Mouse (Mus musculus) lung, embryonic 16.5 days (tissue): ENCODE measurements around the gene Emsy. TPM values are rescaled to one million over a fixed set of nuclear protein-coding genes. Genes with fewer than 3 reads are reported as not detected.

ENCODE experiments used
- ATAC-seq: fragments of 200-750 bp; cut with Nextera tagmentation; 2 replicates; pipeline ENCODE4 v1.8.0; 2017; ENCODE audit warnings: low read depth, mild to moderate bottlenecking, moderate library complexity
- H3K27ac ChIP-seq: fragments of 300-500 bp; sonication (generic); 2 replicates; pipeline ENCODE4 v1.5.1; 2014; ENCODE audit warnings: mild to moderate bottlenecking, control low read depth, low read length
- H3K27me3 ChIP-seq: fragments of 300-500 bp; sonication (generic); 2 replicates; pipeline ENCODE4 v1.6.1; 2014; ENCODE audit warnings: low read depth, low read length, mixed read lengths; ENCODE audit not compliant: control insufficient read depth, insufficient read depth
- H3K36me3 ChIP-seq: fragments of 300-500 bp; sonication (generic); 2 replicates; pipeline ENCODE4 v1.6.1; 2014; ENCODE audit warnings: low read length; ENCODE audit not compliant: control insufficient read depth, insufficient read depth
- H3K4me1 ChIP-seq: fragments of 300-500 bp; sonication (generic); replicated peaks from 2 replicates; pipeline ENCODE4 v1.6.1; 2014; ENCODE audit warnings: low read length, mixed read lengths; ENCODE audit not compliant: control insufficient read depth, insufficient read depth
- H3K4me2 ChIP-seq: fragments of 300-500 bp; sonication (generic); 2 replicates; pipeline ENCODE4 v1.6.1; 2014; ENCODE audit warnings: low read depth, low read length, control low read depth
- H3K4me3 ChIP-seq: fragments of 300-500 bp; sonication (generic); 2 replicates; pipeline ENCODE4 v1.5.1; 2014; ENCODE audit warnings: mild to moderate bottlenecking, low read length, control low read depth
- H3K9ac ChIP-seq: fragments of 300-500 bp; sonication (generic); 2 replicates; pipeline ENCODE4 v1.6.1; 2014; ENCODE audit warnings: low read length, control low read depth
- H3K9me3 ChIP-seq: fragments of 300-500 bp; sonication (generic); 2 replicates; pipeline ENCODE4 v1.6.1; 2016; ENCODE audit warnings: low read length; ENCODE audit not compliant: control insufficient read depth
- WGBS: fragments of 180-500 bp; shearing (Covaris S2); extraction: QIAGEN DNeasy Blood & Tissue Kit; methylation state at CpG from one replicate; pipeline ENCODE4 v1.1.7; 2014; 5-methylcytosine and 5-hydroxymethylcytosine counted together
- polyA plus RNA-seq: library from polyadenylated mRNA; unstranded; fragments of >200 nt; fragmentation: Nextera tagmentation; extraction: Ambion mirVana; gene quantifications from 2 replicates; pipeline ENCODE4 v1.2.1, GENCODE M21; 2015

Emsy gene
- polyA plus RNA-seq, 1 experiment from 2014 or later, result 30.4 TPM

DNA sequence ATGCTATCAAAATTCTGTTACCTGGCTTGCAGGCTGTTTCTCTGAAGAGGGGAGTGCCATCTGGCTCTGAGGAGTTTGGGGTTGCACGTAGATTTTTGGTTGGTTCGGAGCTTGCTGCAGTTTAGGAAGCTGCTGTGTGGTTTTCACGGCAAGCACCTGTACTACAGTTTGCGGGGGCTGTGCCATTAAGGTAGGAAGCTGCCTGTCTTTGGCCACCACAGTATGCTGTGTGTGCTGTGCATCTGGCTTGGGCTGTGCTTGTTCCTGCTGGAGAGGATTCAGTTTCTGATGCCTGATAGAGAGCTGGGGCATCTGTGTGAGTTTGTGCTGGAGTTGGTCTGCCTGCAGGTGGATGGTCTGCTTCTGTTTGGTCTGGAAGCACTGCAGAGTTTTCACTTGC lies 61.9 kb downstream of the Emsy start:
- no peak overlapping the region for H3K4me2 ChIP-seq
- H3K27me3 ChIP-seq, result no peaks in the 10 kb centered on the region
- ATAC-seq, result no peak
- H3K9ac ChIP-seq, result no peak overlapping the region
- H3K9me3 ChIP-seq, result no peaks in the 10 kb centered on the region
- 90% methylated on average over 4 of the region's 4 CpGs for WGBS
- peaks cover 38% of the 10 kb centered on the region for H3K36me3 ChIP-seq
- no peak overlapping the region for H3K27ac ChIP-seq
- no peaks in the 10 kb centered on the region for H3K4me1 ChIP-seq
- no peak overlapping the region for H3K4me3 ChIP-seq

DNA sequence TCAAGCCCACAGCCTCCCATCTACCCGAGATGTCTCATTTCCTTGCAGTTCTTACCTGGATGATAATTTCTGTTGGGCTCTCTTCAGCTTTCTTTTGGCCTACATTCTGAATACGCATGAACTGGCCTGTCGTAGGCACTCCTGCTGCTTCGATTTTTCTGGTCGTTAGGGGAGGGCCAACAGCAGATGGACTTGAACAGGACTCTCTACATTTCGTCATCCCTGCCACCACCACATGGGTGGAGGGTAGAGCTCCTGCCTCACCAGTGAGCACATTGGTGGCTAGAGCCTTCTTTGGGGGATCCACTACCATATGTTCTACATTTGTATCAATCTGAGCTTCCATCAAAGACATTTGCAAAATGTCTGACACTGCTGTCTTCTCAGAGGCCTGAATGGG lies 63.3 kb downstream of the Emsy start:
- Histone ChIP-seq H3K4me3 (no peak overlapping the region), H3K9me3 (no peaks in the 10 kb centered on the region), H3K4me1 (no peaks in the 10 kb centered on the region), H3K4me2 (no peak overlapping the region), H3K27me3 (no peaks in the 10 kb centered on the region), H3K27ac (no peak overlapping the region), H3K9ac (no peak overlapping the region), H3K36me3 (peaks cover 30% of the 10 kb centered on the region)
- WGBS, result 77% methylated on average over 6 of the region's 6 CpGs
- ATAC-seq, result no peak

- no peak for ATAC-seq
- Histone ChIP-seq H3K27me3 (no peaks in the 10 kb centered on the region), H3K4me3 (no peak overlapping the region), H3K27ac (no peak overlapping the region), H3K9me3 (no peaks in the 10 kb centered on the region), H3K4me1 (no peaks in the 10 kb centered on the region), H3K9ac (no peak overlapping the region), H3K4me2 (no peak overlapping the region), H3K36me3 (peaks cover 16% of the 10 kb centered on the region)
- 61% methylated on average over 3 of the region's 3 CpGs for WGBS
Measured at GRCm38 (mm10) chr7:98589028-98589427, 67.6 kb downstream of the Emsy start.

- no peak for ATAC-seq
- Histone ChIP-seq H3K36me3 (peaks cover 5% of the 10 kb centered on the region; the same call in 1 of the 2 replicates), H3K27ac (no peak overlapping the region), H3K27me3 (no peaks in the 10 kb centered on the region), H3K4me2 (no peak overlapping the region), H3K9me3 (no peaks in the 10 kb centered on the region), H3K4me1 (no peaks in the 10 kb centered on the region), H3K4me3 (no peak overlapping the region), H3K9ac (no peak overlapping the region)
- WGBS, result 63% methylated on average over 3 of the region's 3 CpGs
Measured at GRCm38 (mm10) chr7:98586313-98586712, 70.3 kb downstream of the Emsy start.

- Histone ChIP-seq H3K9ac (no peak overlapping the region), H3K4me3 (no peak overlapping the region), H3K27me3 (no peaks in the 10 kb centered on the region), H3K27ac (no peak overlapping the region), H3K4me1 (no peaks in the 10 kb centered on the region), H3K36me3 (peaks cover 2% of the 10 kb centered on the region; the same call in 1 of the 2 replicates), H3K4me2 (no peak overlapping the region), H3K9me3 (no peaks in the 10 kb centered on the region)
- WGBS, result 69% methylated on average over 3 of the region's 3 CpGs
- ATAC-seq, result no peak
Measured at GRCm38 (mm10) chr7:98584555-98584954, 72.0 kb downstream of the Emsy start.

- H3K27me3 ChIP-seq, result no peaks in the 10 kb centered on the region
- no peak overlapping the region for H3K4me2 ChIP-seq
- no peak overlapping the region for H3K9ac ChIP-seq
- H3K27ac ChIP-seq, result no peak overlapping the region
- no peak overlapping the region for H3K4me3 ChIP-seq
- WGBS, result 66% methylated on average over 4 of the region's 4 CpGs
- H3K9me3 ChIP-seq, result no peaks in the 10 kb centered on the region
- no peaks in the 10 kb centered on the region for H3K4me1 ChIP-seq
- no peak for ATAC-seq
- no peaks in the 10 kb centered on the region for H3K36me3 ChIP-seq
Measured at GRCm38 (mm10) chr7:98581266-98581665, 75.3 kb downstream of the Emsy start.

GRCm38 (mm10) chr7:98580441-98580840 lies 76.1 kb downstream of the Emsy start:
- no peaks in the 10 kb centered on the region for H3K9me3 ChIP-seq
- H3K36me3 ChIP-seq, result no peaks in the 10 kb centered on the region
- no peak overlapping the region for H3K4me3 ChIP-seq
- no peaks in the 10 kb centered on the region for H3K27me3 ChIP-seq
- H3K27ac ChIP-seq, result no peak overlapping the region
- H3K4me2 ChIP-seq, result no peak overlapping the region
- 56% methylated on average over 7 of the region's 7 CpGs for WGBS
- H3K4me1 ChIP-seq, result no peaks in the 10 kb centered on the region
- H3K9ac ChIP-seq, result no peak overlapping the region
- ATAC-seq, result no peak

DNA sequence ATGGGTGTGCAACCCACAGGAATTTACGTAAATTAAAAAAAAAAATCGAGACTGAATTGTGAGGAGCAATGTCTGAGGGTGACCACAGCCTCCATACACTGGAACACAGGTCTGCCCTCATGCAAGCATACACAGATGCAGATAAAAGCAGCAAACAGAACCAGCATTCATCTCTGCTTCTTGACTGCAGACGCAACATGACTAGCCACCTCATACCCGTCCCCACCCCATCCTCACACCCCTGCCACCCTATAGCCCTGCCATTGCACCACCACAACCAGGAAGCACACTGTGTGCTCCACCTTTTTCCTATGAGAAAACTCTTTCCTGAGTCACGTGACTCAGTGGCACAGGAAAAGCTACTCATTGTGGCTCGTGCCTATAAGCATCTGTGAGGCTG lies 76.9 kb downstream of the Emsy start:
- Histone ChIP-seq H3K36me3 (no peaks in the 10 kb centered on the region), H3K4me1 (0 out of 2 replicates have a peak, but pooled peaks cover under 1% of the 10 kb centered on the region), H3K4me2 (no peak overlapping the region), H3K9ac (no peak overlapping the region), H3K9me3 (no peaks in the 10 kb centered on the region), H3K4me3 (no peak overlapping the region), H3K27me3 (no peaks in the 10 kb centered on the region), H3K27ac (no peak overlapping the region)
- ATAC-seq, result no peak
- WGBS, result 62% methylated on average over 6 of the region's 6 CpGs

DNA sequence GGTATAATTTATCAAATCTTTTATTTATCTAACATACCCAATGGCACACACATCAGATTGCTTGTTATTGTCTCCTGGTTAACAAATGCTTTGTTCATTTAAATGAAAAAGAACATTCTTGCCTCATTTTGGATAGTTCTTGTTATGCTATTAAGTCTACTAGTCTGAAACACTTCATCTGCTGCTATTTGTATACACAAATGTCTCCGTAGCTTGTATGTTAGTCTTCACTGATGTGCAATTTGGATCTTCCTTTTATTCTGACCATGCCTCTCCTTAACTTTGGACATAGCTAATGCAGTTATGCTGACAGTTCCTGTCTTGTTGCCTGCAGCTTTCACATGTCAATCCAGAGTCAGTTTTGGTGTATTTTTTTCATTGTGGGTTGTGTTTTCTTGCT lies 79.1 kb downstream of the Emsy start:
- 55% methylated on average over 1 of the region's 1 CpGs for WGBS
- ATAC-seq, result peak; percentile 45; the same call in 1 of the 2 replicates
- no peak overlapping the region for H3K4me2 ChIP-seq
- no peak overlapping the region for H3K27ac ChIP-seq
- H3K4me1 ChIP-seq, result peaks cover 17% of the 10 kb centered on the region
- H3K9ac ChIP-seq, result no peak overlapping the region
- H3K36me3 ChIP-seq, result no peaks in the 10 kb centered on the region
- no peaks in the 10 kb centered on the region for H3K27me3 ChIP-seq
- no peaks in the 10 kb centered on the region for H3K9me3 ChIP-seq
- H3K4me3 ChIP-seq, result no peak overlapping the region

DNA sequence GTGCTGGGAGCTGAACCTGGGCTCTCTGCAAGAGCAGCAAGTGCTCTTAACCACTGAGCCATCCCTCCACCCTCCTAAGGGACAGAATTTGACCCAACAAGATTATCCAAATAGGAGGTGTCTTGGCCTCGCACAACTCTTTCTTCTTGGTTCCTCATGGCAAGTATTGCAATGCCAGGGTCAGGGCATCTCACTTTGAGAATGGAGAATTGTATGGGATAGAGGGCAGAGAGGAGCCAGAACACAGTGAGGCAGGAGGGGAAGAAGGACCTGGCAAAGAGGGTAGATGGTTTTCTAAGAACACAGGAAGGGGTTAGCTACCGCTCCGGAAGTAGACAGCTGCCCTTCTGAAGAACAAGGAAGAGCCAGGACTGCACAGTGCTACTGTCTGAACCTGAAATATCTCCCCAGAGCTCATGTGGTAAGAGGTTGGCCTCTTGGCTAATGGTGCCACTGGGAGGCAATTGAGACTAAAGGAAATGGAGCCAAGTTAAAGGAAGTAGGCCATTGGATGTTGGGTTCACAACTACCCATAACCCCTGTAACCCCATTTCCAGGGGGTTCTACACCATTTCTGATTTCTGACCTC lies 80.8 kb downstream of the Emsy start:
- Histone ChIP-seq H3K9ac (no peak overlapping the region), H3K27ac (no peak overlapping the region), H3K4me1 (peaks cover 26% of the 10 kb centered on the region), H3K9me3 (no peaks in the 10 kb centered on the region), H3K36me3 (no peaks in the 10 kb centered on the region), H3K4me2 (no peak overlapping the region), H3K4me3 (no peak overlapping the region), H3K27me3 (no peaks in the 10 kb centered on the region)
- no peak for ATAC-seq
- WGBS, result 85% methylated on average over 3 of the region's 3 CpGs
